Mouse (Mus musculus) kidney, postnatal 36 days (tissue): ENCODE measurements around the gene Ssx2ip.
"Not testable (repeated sequence)": the region's sequence is repeated elsewhere in the genome, so short reads cannot be mapped to it uniquely, and the experiment has no call there.

ENCODE experiments used
- DNase-seq, 2 experiments: peaks; one replicate each; pipeline ENCODE4 v3.0.0; 2021 to 2022; ENCODE audit warnings: mixed read lengths in 2 of 2

Gene Ssx2ip

DNA sequence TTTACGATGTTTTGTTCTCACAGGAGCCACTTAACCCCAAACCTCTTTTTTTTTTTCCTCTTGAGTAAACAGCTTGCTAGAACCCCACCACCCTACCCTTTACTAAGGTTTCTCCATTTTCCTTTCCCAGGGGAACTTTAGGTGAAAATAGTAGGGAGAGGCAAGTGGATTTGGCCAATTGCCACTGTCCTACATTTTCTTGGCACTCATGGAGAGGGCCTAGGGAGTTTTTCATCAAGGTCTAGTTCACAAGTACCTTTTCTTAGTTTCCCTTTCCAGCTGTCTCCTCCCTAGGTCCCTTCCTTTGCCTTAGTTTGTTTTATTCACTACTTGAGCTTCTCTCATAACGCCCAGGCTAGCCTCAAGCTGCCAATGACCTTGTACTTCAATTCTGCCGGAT lies 672 bp upstream of the Ssx2ip start:
- peak in 1 of 2 experiments; percentile 38 for DNase-seq

- DNase-seq = peak in 1 of 2 experiments; percentile 10
Measured at GRCm38 (mm10) chr3:146405213-146406006, 968 bp downstream of the Ssx2ip start.

GRCm38 (mm10) chr3:146406007-146406341 lies 1.5 kb downstream of the Ssx2ip start:
- peak; percentile 66 to 71 for DNase-seq

DNA sequence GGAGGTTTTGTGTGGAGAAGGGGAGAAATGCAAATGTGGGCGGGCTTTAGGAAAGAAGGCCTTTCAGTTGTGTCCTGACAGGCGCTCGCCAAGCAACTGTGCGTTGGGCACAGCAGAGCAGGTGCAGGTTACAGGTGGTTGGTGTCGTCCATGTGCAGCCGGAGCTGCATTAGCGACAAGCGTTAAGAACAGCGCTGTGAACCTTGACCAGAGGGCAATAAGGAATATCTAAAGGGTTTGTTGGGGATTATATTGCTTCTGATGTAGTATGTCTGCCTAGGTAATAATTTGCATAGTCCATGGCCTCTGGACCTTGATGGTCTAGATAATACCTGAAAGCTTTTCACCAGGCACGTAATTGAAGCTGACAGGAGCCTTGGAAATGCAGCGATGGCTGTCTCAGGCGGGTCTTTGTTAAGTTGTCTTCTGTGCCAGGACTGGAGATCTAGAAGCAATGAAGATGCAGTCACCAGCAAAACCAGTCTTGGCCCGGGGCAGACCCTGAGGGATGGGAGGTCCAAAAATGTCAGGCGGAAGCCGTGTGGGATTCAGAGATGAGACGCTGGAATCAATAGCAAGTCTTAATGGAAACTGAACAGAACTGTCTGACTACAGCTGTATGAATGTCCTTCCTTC lies 2.8 kb downstream of the Ssx2ip start:
- DNase-seq = peak; percentile 37 to 39

DNA sequence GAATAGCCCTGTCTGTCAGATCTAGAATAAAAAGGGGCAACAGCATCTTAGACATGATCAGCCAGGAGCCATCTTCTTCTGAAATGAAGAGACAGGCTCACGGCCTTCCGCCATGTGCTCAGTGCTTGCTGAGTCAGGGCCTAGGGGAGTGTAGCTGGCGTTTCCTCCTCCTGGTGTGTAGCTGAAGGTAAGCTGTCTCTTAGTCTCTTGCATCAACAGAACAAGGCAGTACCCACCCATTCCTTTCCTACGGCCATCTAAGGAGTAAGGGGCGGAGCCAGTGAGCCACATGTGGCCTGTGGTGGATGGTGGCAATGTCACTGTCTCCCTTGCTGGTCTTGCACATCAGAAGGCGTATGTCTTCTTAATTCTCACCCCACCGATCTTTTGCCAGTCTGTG lies 5.7 kb downstream of the Ssx2ip start:
- DNase-seq = no peak

GRCm38 (mm10) chr3:146412008-146412407 lies 7.6 kb downstream of the Ssx2ip start:
- no peak for DNase-seq

DNA sequence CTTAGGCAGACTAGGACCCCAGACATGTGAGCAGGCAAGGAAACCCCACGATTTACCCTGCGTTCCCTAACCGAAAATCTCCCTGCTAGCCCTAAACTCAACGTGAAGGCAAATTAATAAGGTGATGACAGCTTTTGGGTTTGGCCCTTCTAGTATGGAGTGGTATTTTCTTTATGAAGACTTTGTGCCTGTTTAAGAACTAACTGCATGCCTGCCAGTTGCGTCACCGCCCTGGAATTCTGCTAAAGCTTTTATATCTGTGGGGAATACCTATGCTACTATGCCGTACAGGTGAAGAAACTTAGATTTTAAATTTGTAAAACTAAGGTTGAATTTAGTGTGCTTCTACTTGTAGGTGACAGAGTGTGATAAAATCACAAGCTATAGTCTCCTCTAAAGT lies 8.0 kb downstream of the Ssx2ip start:
- DNase-seq = no peak

DNA sequence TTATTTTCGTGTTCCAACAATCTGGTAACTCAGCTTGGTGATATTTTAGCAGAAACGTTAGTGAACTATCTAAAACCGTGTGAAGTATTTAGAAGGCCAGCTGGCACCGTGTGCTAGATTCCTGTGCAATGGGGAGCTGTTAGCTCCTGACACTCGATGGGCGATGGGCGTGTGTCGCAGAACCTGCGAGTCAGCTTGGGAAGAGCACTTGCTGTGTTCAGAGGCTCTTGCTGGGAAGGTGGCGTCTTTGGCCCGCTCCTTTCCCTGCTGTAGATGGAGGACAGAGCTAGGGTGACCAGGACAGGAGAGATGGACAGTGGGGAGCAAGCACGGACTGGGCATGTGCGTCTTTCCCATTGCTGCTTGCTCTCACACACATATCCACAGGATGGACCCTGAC lies 8.6 kb downstream of the Ssx2ip start:
- no peak for DNase-seq

GRCm38 (mm10) chr3:146413992-146414391 lies 9.6 kb downstream of the Ssx2ip start:
- no peak for DNase-seq

DNA sequence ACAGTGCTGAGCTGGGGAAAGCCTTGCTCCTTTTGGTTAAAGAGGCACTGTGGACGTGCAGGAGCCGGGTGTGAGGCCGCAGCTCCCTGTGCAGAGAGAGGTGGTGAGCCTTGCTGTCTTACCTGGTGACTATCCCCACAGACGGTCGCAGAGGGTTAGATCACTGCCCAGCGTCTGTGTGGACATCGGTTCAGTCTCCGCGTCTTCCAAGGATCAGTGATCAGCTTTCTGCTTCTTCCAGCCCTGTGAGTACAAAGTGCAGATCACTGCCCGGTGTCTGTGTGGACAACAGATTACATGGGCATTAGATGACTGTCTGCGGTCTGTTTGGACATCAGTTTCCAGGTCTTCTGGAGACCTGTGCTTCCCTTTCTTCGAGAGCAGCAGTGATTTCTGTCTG lies 10.1 kb downstream of the Ssx2ip start:
- DNase-seq = peak; percentile 55 to 72

DNA sequence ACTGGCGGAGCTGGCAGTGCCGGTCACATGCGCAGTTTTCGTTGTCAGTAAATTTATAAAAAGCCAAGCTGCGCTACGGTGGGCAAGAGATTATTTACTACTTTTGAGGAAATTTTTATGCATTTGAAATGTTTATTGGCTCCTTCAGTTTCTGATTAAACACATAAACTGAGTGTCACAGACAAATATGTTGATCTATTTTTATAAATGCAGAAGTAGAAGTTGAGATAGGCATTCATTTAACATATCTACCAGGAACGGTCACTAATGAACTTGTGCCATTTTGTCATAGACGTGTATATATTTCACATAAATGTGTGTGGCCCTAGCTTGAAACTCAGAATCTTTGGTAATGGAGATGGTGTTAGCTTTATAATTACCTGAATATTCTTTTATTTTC lies 13.4 kb downstream of the Ssx2ip start:
- DNase-seq = no peak

DNA sequence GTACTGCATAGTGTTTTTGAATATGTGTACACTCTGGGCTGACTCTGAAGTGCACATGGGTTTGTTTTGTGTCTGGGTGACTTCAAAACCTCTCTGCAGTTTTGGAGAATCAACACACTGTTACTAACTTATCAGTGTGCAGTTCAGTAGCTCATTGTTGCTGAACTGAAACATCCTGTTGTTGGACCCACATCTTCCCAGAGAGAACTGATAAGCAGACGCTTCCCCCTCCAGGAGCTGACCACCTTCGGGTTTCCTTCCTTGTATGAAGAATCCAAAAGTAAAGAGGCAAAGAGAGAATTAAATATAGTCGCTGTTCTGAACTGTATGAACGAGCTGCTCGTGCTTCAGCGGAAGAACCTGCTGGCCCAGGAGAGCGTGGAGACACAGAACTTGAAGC lies 14.5 kb downstream of the Ssx2ip start:
- no peak for DNase-seq

- no peak for DNase-seq
Measured at GRCm38 (mm10) chr3:146419534-146419933, 15.1 kb downstream of the Ssx2ip start.

GRCm38 (mm10) chr3:146419992-146420537 lies 15.6 kb downstream of the Ssx2ip start:
- no peak for DNase-seq

GRCm38 (mm10) chr3:146421787-146422186 lies 17.3 kb downstream of the Ssx2ip start:
- DNase-seq = no peak

GRCm38 (mm10) chr3:146423710-146424109 lies 19.3 kb downstream of the Ssx2ip start:
- DNase-seq = peak in 1 of 2 experiments; percentile 68

DNA sequence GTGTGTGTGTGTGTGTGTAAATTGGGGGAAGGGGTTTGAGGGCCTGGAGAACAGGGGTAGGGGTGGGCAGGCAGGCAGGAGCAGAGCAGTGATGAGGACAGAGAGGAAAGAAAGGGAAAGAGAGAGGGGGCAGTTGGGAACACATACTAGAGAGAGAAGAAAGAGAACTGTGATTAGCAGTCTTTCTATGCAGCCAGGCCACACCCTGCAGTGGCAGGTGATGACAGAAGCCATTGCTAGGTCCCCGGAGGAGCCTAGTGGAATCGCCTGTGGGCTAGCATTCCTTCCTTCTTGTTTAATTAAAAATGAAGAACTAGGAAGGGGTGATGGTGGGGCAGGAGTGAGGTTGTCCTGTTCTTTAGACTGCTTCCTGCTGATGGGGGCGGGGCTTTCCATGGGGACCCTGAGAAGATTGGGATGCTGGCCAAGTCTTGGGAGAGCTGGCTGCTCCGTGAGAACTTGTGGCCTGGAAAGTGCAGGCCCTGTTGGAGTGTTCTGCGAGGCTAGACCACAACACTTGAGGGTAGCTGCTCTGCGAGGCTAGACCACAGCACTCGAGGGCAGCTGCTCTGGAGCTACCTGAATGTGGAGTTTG lies 20.0 kb downstream of the Ssx2ip start:
- peak in 1 of 2 experiments; percentile 38 for DNase-seq

DNA sequence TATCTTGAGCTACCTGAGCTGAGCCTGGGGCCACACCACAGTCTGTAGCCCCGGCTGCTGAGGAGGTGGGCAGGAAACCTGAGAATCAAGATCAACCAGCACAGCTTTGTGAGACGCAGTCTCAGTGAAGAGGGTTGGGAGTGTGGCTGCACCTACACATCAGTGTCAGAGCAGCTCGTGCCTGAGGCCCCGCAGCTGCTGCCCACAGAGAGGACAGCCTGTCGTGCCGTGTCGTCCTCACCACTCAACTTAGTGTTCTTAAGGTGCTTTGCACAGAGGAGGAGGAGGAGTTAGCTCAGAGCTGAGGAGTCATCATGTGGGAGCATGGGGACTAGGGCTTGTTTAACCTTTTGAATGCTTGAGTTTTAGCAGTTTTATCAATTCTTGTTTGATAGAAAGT lies 21.5 kb downstream of the Ssx2ip start:
- no peak for DNase-seq

- DNase-seq = no peak
Measured at GRCm38 (mm10) chr3:146426489-146426888, 22.0 kb downstream of the Ssx2ip start.

- not testable (repeated sequence) for DNase-seq
Measured at GRCm38 (mm10) chr3:146433063-146433462, 28.6 kb downstream of the Ssx2ip start.

GRCm38 (mm10) chr3:146433681-146434350 lies 29.4 kb downstream of the Ssx2ip start:
- DNase-seq = no peak

- DNase-seq = no peak
Measured at GRCm38 (mm10) chr3:146434686-146435085, 30.2 kb downstream of the Ssx2ip start.

- DNase-seq = peak in 1 of 2 experiments; percentile 16
Measured at GRCm38 (mm10) chr3:146435533-146435932, 31.1 kb downstream of the Ssx2ip start.
